Mouse (Mus musculus): Measurements from ENCODE around the gene Clec2g. TPM values are rescaled to one million over a fixed set of nuclear protein-coding genes. Genes with fewer than 3 reads are reported as not detected.

The Clec2g gene
- 7.5 to 13.9 TPM (median 10.7 TPM) in 4 replicates for total RNA-seq (2023; ENCODE audit: inconsistent age)

DNA sequence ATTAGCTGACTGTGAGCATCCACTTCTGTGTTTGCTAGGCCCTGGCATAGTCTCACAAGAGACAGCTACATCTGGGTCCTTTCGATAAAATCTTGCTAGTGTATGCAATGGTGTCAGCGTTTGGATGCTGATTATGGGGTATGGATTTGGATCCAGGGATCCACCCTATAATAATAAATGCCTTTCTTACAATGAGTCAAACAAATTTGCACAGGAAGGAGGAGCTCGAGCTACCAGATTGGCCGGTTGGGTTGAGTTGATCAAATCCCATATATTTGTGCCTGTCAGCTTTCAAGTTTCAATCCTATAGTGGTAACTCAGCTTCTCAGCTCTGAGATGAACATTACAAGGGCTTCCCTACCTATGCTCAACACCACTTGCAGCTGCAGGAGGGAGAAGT, at the start of gene Clec2g:
Clec2g (plus strand) TSS at position 301 of the 400 bp plus-strand sequence.

DNA sequence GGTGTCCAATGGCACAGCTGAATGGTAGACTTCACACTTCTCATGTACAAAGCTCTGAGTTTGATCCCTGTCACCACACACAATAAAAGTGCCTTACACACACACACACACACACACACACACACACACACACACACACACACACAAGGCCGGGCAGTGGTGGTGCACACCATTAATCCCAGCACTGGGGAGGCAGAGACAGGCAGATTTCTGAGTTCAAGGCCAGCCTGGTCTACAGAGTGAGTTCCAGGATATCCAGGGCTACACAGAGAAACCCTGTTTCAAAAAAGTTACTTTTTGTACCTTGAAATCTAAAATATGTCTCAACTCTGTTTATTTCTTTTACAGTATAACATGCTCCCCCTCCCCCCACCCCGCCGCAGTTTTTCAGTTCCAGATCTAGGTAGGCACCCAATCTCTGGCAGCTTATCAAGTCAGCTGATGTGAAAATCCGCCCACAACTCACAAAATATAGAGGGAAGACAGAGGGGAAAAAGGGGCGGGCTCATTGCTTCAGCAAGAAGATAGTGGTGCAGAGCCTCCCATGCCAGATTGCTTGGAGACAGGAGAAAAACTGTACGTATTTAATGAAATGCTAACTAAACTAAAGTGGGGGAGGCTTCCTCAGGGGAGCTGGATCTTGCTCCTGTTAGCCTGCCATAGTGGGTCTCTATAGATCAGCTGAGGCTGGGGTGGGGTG, 46.9 kb upstream of the Clec2g start, which contains the start of gene Clec2i:
Clec2i (plus strand) TSS at position 498 of the 700 bp plus-strand sequence.

DNA sequence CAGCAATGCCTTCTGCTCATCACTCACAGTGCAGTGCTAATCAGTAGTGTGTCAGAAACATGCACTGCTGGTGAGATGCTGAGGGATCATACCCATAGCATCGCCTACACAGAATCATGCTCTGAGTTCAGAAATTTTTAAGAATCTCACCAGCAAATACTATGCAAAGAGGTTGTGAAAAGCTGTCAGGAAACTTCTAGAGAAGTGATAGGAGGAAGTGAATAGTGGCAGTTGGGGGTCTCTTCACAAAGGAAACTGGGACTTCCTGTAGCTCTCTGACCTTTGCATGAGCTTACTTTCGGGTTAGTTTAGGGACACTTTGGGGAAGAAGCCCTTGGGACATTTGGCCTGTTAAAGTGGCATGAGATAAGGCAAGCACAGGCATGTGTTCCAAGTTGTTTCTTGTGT, 43.2 kb upstream of the Clec2g start, which contains the start of gene BC035044:
BC035044 (minus strand) TSS at position 179 of the 408 bp plus-strand sequence.

Other genes starting within 250 kb of the Clec2g start
- gene Klrb1, start 211.3 kb upstream of the Clec2g start, total RNA-seq (2023; ENCODE audit: inconsistent age), result not detected in 4 replicates
- 0.99 to 1.3 TPM (median 1.1 TPM) in 4 replicates for gene Klrb1c, start 145.2 kb upstream of the Clec2g start, total RNA-seq (2023; ENCODE audit: inconsistent age)
- gene Gm44511, start 108.1 kb upstream of the Clec2g start, total RNA-seq (2023; ENCODE audit: inconsistent age), result not detected in 4 replicates
- 0.71 TPM in 1 of 4 replicates, not detected in the others for gene Klrb1b, start 108.0 kb upstream of the Clec2g start, total RNA-seq (2023; ENCODE audit: inconsistent age)
- gene Clec2i, start 46.8 kb upstream of the Clec2g start, total RNA-seq (2023; ENCODE audit: inconsistent age), result 61.6 to 63.6 TPM (median 62.4 TPM) in 4 replicates
- 72.1 to 90.3 TPM (median 82.8 TPM) in 4 replicates for gene BC035044, start 43.3 kb upstream of the Clec2g start, total RNA-seq (2023; ENCODE audit: inconsistent age)
- 2.8 to 4.4 TPM (median 3.9 TPM) in 4 replicates for gene Klrb1f, start 111.5 kb downstream of the Clec2g start, total RNA-seq (2023; ENCODE audit: inconsistent age)
- not detected in 4 replicates for gene Clec2e, start 166.5 kb downstream of the Clec2g start, total RNA-seq (2023; ENCODE audit: inconsistent age)
- gene Clec2d, start 246.2 kb downstream of the Clec2g start, total RNA-seq (2023; ENCODE audit: inconsistent age), result 94.9 to 113 TPM (median 106 TPM) in 4 replicates

Measured in B cell, adult (primary cell).